Mouse (Mus musculus): Measurements from ENCODE around the gene Cacna1a. TPM values are rescaled to one million over a fixed set of nuclear protein-coding genes. Genes with fewer than 3 reads are reported as not detected.
"Not testable (repeated sequence)": the region's sequence is repeated elsewhere in the genome, so short reads cannot be mapped to it uniquely, and the experiment has no call there.

Gene Cacna1a
- polyA plus RNA-seq, 1 experiment from 2014 or later = 7.7 TPM

DNA sequence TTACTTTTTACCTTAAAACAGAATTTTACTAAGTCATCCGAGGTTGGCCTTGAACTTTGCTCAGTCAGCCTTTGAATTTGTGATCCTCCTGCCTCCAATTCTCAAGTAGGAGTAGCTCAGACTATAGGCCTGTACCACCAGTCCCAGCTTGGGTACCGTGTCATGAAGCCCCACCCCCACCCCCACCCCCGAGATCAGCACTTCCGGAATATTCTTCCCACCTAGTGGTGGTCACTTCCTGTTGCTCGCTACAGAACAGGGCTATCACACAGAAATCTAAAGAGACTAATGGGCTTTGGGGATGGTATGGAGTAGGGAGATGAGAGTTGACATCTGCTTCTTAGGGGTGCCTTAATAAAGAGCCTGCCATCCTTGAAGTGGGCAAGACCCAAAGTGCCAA is 112.9 kb downstream of the Cacna1a start:
- DNase-seq (ENCODE audit: low spot score) = no peak
- no peak overlapping the region for H3K4me3 ChIP-seq (ENCODE audit: low read depth, low read length)
- no peak overlapping the region for H3K4me2 ChIP-seq (ENCODE audit: low read depth, low read length, severe bottlenecking)
- 84% methylated on average over 5 of the region's 5 CpGs for WGBS
- no peaks in the 10 kb centered on the region for H3K36me3 ChIP-seq (ENCODE audit: control insufficient read depth, insufficient read depth, low read length)
- no peak for ATAC-seq (replicated peaks; ENCODE audit: low FRiP score)
- H3K27ac ChIP-seq (ENCODE audit: low read depth, low read length) = no peak overlapping the region
- no peaks in the 10 kb centered on the region for H3K27me3 ChIP-seq (ENCODE audit: control insufficient read depth, insufficient read depth, low read length)
- no peaks in the 10 kb centered on the region for H3K4me1 ChIP-seq (replicated peaks; ENCODE audit: control insufficient read depth, insufficient read depth, low read length)
- no peaks in the 10 kb centered on the region for H3K9me3 ChIP-seq (ENCODE audit: control insufficient read depth, low read length)
- H3K9ac ChIP-seq (ENCODE audit: low read length) = no peak overlapping the region

DNA sequence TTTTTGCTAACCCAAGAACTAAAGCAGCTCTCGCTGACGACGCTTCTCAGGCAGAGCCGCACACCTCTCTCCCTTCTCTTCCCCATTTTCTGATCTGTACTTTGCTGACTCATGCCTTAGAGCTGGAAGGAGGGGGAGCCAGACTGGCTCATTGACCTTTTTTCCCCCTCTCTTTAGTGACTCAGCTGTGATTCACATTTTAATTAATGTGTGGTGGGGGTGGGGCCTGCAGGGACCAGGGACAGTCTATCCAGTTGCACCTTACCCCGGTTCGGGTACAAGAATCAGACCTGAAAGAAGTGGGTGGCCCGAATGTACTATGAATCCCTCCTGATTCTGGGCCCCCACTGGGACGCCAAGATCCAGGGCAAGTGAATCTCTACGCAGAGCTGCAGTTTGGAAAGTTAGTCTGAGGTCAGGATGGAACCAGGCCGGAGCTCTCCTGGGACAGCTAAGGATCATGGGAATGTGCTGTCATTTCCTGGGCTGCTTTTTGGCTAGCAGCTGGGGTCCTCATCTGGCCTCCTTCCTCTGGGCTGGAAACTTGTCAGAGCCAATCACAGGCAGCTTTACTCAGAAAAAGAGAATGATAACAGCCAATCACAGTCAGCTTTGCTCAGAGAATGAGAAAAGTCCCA is 113.5 kb downstream of the Cacna1a start:
- Histone ChIP-seq H3K9me3 (ENCODE audit: control insufficient read depth, low read length) (no peaks in the 10 kb centered on the region), H3K4me2 (ENCODE audit: low read depth, low read length, severe bottlenecking) (no peak overlapping the region), H3K27me3 (ENCODE audit: control insufficient read depth, insufficient read depth, low read length) (no peaks in the 10 kb centered on the region), H3K4me3 (ENCODE audit: low read depth, low read length) (no peak overlapping the region), H3K27ac (ENCODE audit: low read depth, low read length) (no peak overlapping the region), H3K4me1 (replicated peaks; ENCODE audit: control insufficient read depth, insufficient read depth, low read length) (no peaks in the 10 kb centered on the region), H3K9ac (ENCODE audit: low read length) (no peak overlapping the region), H3K36me3 (ENCODE audit: control insufficient read depth, insufficient read depth, low read length) (no peaks in the 10 kb centered on the region)
- WGBS = 81% methylated on average over 10 of the region's 10 CpGs
- DNase-seq (ENCODE audit: low spot score) = no peak
- ATAC-seq (replicated peaks; ENCODE audit: low FRiP score) = no peak

DNA sequence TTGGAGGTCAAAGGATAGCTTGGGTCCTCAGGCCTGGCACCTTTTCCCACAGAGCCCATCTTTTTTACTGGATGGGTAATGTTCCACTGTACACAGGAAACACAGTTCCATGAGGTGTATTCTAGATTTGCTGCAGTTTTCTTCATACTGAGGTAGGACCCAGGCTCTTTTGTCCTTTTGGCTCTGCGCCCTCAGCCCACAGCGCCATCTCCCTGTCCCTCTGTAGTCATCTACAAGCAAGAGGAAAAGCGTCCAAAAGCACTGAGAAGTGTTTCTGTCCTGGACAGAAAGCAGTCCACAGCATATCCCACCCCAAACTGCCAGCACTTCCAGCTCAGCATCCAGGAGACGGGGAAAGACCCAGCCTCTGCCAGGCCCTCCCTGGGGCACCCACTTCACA is 114.4 kb downstream of the Cacna1a start:
- Histone ChIP-seq H3K4me1 (replicated peaks; ENCODE audit: control insufficient read depth, insufficient read depth, low read length) (no peaks in the 10 kb centered on the region), H3K9ac (ENCODE audit: low read length) (no peak overlapping the region), H3K27me3 (ENCODE audit: control insufficient read depth, insufficient read depth, low read length) (no peaks in the 10 kb centered on the region), H3K4me2 (ENCODE audit: low read depth, low read length, severe bottlenecking) (no peak overlapping the region), H3K4me3 (ENCODE audit: low read depth, low read length) (no peak overlapping the region), H3K36me3 (ENCODE audit: control insufficient read depth, insufficient read depth, low read length) (no peaks in the 10 kb centered on the region), H3K27ac (ENCODE audit: low read depth, low read length) (no peak overlapping the region), H3K9me3 (ENCODE audit: control insufficient read depth, low read length) (no peaks in the 10 kb centered on the region)
- ATAC-seq (replicated peaks; ENCODE audit: low FRiP score) (no peak), DNase-seq (ENCODE audit: low spot score) (no peak)
- WGBS = 91% methylated on average over 4 of the region's 4 CpGs

DNA sequence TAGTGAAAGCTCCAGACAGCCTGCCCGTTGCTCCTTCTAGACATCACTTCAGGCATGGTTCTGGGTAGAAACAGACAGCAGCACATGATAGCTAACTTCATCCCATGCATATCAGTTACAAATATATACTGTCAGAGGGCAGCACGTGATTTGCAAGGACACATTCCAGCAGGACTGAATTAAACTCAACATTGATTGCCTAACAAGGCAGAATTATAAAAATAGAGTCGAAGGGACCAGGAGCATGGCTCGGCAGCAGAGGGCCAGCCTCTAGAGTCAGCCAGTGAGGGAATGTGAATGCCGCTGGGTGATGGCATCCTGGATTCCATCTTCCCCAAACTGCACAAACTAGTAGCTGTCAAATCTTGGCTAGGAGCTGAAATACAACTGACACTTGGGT is 119.0 kb downstream of the Cacna1a start:
- Histone ChIP-seq H3K9me3 (ENCODE audit: control insufficient read depth, low read length) (no peaks in the 10 kb centered on the region), H3K27me3 (ENCODE audit: control insufficient read depth, insufficient read depth, low read length) (no peaks in the 10 kb centered on the region), H3K4me2 (ENCODE audit: low read depth, low read length, severe bottlenecking) (no peak overlapping the region), H3K36me3 (ENCODE audit: control insufficient read depth, insufficient read depth, low read length) (no peaks in the 10 kb centered on the region), H3K27ac (ENCODE audit: low read depth, low read length) (no peak overlapping the region), H3K9ac (ENCODE audit: low read length) (no peak overlapping the region), H3K4me3 (ENCODE audit: low read depth, low read length) (no peak overlapping the region), H3K4me1 (replicated peaks; ENCODE audit: control insufficient read depth, insufficient read depth, low read length) (no peaks in the 10 kb centered on the region)
- no peak for ATAC-seq (replicated peaks; ENCODE audit: low FRiP score)
- DNase-seq (ENCODE audit: low spot score) = no peak
- WGBS = 89% methylated on average over 5 of the region's 5 CpGs

DNA sequence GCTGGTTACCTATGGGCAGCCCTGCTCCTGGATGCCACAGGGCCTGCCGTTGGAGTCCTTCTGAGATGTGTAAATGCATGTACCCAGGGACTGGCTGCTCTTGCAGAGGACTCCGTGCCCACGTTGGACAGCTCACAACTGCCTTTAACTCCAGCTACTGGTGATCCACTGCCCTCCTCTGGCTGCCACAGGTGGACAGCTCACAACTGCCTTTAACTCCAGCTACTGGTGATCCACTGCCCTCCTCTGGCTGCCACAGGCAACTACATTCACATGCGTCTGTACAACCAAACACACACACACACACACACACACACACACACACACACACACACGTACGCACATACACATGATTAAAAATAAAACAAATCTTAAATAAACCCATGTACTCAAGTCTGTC is 121.5 kb downstream of the Cacna1a start:
- not testable (repeated sequence) for H3K36me3 ChIP-seq (ENCODE audit: control insufficient read depth, insufficient read depth, low read length); ATAC-seq (replicated peaks; ENCODE audit: low FRiP score); H3K4me3 ChIP-seq (ENCODE audit: low read depth, low read length); H3K27ac ChIP-seq (ENCODE audit: low read depth, low read length); H3K9ac ChIP-seq (ENCODE audit: low read length); DNase-seq (ENCODE audit: low spot score); H3K4me1 ChIP-seq (replicated peaks; ENCODE audit: control insufficient read depth, insufficient read depth, low read length); H3K4me2 ChIP-seq (ENCODE audit: low read depth, low read length, severe bottlenecking); H3K9me3 ChIP-seq (ENCODE audit: control insufficient read depth, low read length); H3K27me3 ChIP-seq (ENCODE audit: control insufficient read depth, insufficient read depth, low read length)
- WGBS = 82% methylated on average over 6 of the region's 6 CpGs

DNA sequence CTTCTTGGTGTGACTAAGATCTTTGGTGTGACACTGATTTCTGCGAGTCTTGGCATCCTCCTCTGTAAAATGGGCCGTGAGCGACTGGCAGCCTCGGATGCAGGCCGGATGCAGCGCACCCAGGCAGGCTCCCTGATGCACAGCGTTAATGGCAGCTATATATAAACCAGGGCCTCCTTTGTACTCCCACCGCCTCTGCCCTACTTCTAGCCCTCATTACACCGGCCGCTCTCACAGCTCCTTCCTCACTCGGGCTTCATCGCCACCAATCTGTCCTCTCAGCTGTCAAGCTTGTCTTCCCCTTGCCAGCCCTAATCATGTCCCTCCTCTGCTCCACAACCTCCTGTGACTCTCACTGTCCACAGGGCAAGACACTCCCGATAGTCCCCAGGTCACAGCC is 123.4 kb downstream of the Cacna1a start:
- Histone ChIP-seq H3K4me2 (ENCODE audit: low read depth, low read length, severe bottlenecking) (no peak overlapping the region), H3K9ac (ENCODE audit: low read length) (no peak overlapping the region), H3K27me3 (ENCODE audit: control insufficient read depth, insufficient read depth, low read length) (no peaks in the 10 kb centered on the region), H3K9me3 (ENCODE audit: control insufficient read depth, low read length) (no peaks in the 10 kb centered on the region), H3K27ac (ENCODE audit: low read depth, low read length) (no peak overlapping the region), H3K4me1 (replicated peaks; ENCODE audit: control insufficient read depth, insufficient read depth, low read length) (no peaks in the 10 kb centered on the region), H3K4me3 (ENCODE audit: low read depth, low read length) (no peak overlapping the region), H3K36me3 (ENCODE audit: control insufficient read depth, insufficient read depth, low read length) (no peaks in the 10 kb centered on the region)
- whole genome bisulfite sequencing = 90% methylated on average over 13 of the region's 13 CpGs
- ATAC-seq (replicated peaks; ENCODE audit: low FRiP score) = no peak
- no peak for DNase-seq (ENCODE audit: low spot score)

DNA sequence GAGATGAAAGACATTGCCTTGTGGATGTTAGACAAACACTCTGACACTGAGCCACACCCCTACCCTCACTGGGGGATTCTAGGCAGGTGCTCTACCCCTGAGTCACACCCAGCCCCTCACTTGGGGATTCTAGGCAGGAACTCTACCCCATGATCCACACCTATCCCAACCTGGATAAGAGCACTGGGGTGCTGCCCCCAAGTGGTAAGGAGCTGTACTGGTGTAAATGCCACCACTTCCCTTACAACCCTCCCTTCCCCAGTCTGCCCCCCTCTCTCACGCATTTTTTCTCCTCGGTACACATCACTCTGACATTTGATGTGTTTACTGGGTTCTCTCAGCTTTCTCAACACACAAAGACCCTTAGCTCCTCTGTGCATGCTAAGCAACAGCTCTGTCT is 125.5 kb downstream of the Cacna1a start:
- Histone ChIP-seq H3K36me3 (ENCODE audit: control insufficient read depth, insufficient read depth, low read length) (no peaks in the 10 kb centered on the region), H3K27ac (ENCODE audit: low read depth, low read length) (no peak overlapping the region), H3K4me2 (ENCODE audit: low read depth, low read length, severe bottlenecking) (no peak overlapping the region), H3K9ac (ENCODE audit: low read length) (no peak overlapping the region), H3K4me3 (ENCODE audit: low read depth, low read length) (no peak overlapping the region), H3K9me3 (ENCODE audit: control insufficient read depth, low read length) (no peaks in the 10 kb centered on the region), H3K4me1 (replicated peaks; ENCODE audit: control insufficient read depth, insufficient read depth, low read length) (no peaks in the 10 kb centered on the region), H3K27me3 (ENCODE audit: control insufficient read depth, insufficient read depth, low read length) (no peaks in the 10 kb centered on the region)
- ATAC-seq (replicated peaks; ENCODE audit: low FRiP score) = 0 out of 2 replicates have a peak, but pooled peaks have one; percentile 10
- 28% methylated on average over 2 of the region's 2 CpGs for WGBS
- no peak for DNase-seq (ENCODE audit: low spot score)

DNA sequence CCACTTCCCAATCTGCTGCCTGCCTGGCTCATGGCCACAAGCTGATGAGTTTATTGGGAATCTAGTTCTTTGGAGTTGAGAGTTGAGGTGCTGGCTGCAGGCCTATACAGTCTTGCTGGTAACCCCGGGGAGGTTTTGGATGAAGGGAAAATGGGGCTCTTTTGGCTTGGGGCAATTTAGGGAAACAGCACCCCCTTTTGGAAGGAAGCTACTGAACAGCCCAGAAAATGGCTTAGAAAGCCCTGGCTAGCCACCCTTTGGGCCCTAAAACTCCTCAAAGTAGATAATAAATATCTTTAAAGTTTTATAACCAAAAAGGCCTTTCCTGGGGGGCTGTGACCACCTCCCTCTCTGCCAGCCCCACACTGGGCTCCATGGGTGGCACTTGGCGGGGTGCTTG is 129.9 kb downstream of the Cacna1a start:
- H3K4me3 ChIP-seq (ENCODE audit: low read depth, low read length) = no peak overlapping the region

DNA sequence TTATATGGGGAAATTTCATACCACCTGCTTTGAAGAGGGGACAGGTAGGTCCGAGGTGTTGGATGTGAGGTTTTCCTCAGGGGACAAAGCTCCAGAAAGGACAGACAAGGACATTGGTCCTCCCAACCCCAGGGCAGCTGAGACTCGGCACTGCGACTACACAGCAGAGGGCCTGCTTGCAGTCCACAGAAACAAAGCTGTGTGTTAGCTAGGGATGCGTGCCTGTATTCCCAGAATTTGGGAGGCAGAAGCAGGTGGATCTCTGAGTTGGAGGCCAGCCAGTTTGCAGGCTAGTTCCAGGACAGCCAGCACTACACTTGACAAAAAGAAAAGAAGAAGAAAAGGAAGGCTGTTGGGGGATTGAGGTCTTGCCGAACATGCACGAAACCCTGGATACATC is 130.5 kb downstream of the Cacna1a start:
- Histone ChIP-seq H3K36me3 (ENCODE audit: control insufficient read depth, insufficient read depth, low read length) (no peaks in the 10 kb centered on the region), H3K27me3 (ENCODE audit: control insufficient read depth, insufficient read depth, low read length) (no peaks in the 10 kb centered on the region), H3K4me1 (replicated peaks; ENCODE audit: control insufficient read depth, insufficient read depth, low read length) (no peaks in the 10 kb centered on the region), H3K9me3 (ENCODE audit: control insufficient read depth, low read length) (no peaks in the 10 kb centered on the region), H3K4me3 (ENCODE audit: low read depth, low read length) (no peak overlapping the region), H3K4me2 (ENCODE audit: low read depth, low read length, severe bottlenecking) (no peak overlapping the region), H3K9ac (ENCODE audit: low read length) (no peak overlapping the region), H3K27ac (ENCODE audit: low read depth, low read length) (no peak overlapping the region)
- DNase-seq (ENCODE audit: low spot score) = no peak
- no peak for ATAC-seq (replicated peaks; ENCODE audit: low FRiP score)
- WGBS = 92% methylated on average over 6 of the region's 6 CpGs

More for the DNA sequence above, 129.9 kb downstream of the Cacna1a start:
- H3K9ac ChIP-seq (ENCODE audit: low read length) = no peak overlapping the region
- H3K27ac ChIP-seq (ENCODE audit: low read depth, low read length) = no peak overlapping the region
- DNase-seq (ENCODE audit: low spot score) = no peak
- no peaks in the 10 kb centered on the region for H3K27me3 ChIP-seq (ENCODE audit: control insufficient read depth, insufficient read depth, low read length)
- H3K36me3 ChIP-seq (ENCODE audit: control insufficient read depth, insufficient read depth, low read length) = no peaks in the 10 kb centered on the region
- no peak overlapping the region for H3K4me2 ChIP-seq (ENCODE audit: low read depth, low read length, severe bottlenecking)
- 78% methylated on average over 2 of the region's 2 CpGs for WGBS
- ATAC-seq (replicated peaks; ENCODE audit: low FRiP score) = no peak
- H3K9me3 ChIP-seq (ENCODE audit: control insufficient read depth, low read length) = no peaks in the 10 kb centered on the region
- H3K4me1 ChIP-seq (replicated peaks; ENCODE audit: control insufficient read depth, insufficient read depth, low read length) = no peaks in the 10 kb centered on the region
